Mouse (Mus musculus): ENCODE measurements around the gene Tpm3. TPM values are rescaled to one million over a fixed set of nuclear protein-coding genes. Genes with fewer than 3 reads are reported as not detected.
A peak's percentile ranks its signal among the peaks of the same experiment; 100 is the strongest.

Tpm3 gene
- 617 and 733 TPM in 2 replicates for polyA plus RNA-seq (2015; fragmentation: Nextera tagmentation; extraction: Ambion mirVana)

DNA sequence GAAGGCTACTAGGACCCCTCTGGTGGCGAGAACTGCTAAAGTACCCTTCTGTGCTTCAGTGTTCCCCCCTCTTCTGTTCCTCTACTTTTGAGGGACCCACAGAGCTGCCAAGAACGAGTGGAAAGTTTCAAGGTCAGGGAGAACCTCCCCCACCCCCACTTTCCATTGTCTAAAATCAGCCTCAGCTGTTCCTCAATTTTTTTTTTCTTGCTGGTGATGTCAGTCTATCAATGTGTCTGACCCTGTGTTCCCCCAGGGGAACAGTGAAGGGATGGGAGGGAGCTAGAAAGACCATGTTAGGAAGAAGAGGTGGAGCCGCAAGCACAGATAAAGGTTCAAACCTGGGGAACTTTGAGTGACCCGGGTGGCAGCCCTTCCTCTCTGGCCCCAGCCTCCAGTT lies at the start of gene Tpm3:
Tpm3 (plus strand) TSS at position 356 of the 400 bp plus-strand sequence.

GRCm38 (mm10) chr3:90051441-90052350 lies 20.8 kb upstream of the Tpm3 start, which contains the start of gene 4933434E20Rik:
TSS of gene 4933434E20Rik (plus strand) at chr3:90051636.

DNA sequence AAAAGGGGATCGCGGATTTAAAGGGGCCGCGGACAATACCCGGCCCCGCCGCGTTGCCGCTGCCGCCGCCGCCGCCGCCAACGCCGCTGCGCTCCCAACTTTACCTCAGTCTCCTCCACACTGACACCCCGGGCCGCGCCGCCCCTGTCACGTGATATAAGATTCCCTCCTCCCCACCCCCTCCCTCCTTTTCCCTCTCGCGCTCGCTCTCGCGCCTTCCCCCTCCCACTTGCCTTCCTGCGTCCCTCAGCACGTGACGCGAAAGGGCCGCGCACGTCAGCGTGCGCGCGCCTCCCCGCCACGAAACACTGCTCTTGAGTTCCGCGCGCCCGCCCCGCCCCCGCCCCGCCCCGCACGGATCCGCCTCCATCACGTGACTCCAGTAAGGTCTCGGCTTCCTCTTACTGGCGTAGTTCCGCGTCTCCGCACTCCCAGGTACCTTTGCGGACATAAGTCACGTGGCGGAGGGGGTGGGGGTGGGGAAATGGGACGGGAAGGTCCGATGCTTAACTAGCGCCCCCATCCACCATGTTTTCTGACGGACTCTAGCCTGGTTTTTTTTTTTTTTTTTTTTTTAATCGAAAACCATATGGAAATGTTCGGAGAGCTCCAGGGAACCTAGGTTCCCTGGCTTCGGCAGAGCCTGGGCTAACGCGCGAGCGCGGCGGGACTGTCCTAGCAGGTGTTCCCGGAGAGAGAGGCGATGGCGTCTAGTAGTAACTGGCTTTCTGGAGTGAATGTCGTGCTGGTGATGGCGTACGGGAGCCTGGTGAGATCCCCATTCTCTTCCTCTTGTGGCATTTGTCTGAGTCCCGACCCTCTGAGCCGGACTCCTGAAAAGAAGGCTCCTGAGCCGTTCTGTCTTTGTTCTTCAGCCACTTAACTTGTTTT lies 19.9 kb upstream of the Tpm3 start, which contains the start of gene Ubap2l:
Ubap2l (minus strand) TSS at position 278 of the 891 bp plus-strand sequence.

DNA sequence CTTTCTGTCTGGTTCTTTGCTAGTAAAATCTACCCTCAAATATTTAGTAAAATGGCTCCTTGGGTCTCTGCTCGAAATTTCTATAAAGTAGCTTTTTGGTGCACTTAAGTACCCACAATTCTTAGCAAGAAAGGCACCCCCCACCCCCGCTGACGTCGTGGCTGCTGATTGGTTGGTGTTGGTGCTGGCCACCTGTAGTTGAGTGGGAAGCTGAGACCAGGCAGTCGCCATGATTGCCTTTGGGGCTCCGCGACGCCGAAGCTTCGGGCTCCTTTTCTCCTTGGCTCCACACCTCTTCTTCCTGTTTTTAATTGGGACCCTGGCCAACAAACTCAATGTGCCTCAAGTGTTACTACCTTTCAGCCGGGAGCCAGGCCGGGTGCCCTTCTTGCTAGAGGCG lies 31.5 kb downstream of the Tpm3 start, which contains the start of gene Nup210l:
Nup210l (plus strand) TSS at position 195 of the 400 bp plus-strand sequence.

MicroRNA genes within 50 kb of the gene (microRNA counts, 519-probe panel; counts per million panel counts)
- microRNA mmu-miR-190b: 3,208 counts per million, percentile 73 among the panel's probes with 10 or more counts

Small RNA genes lying within 50 kb of the gene (microRNA-seq; reads per million reads assigned to microRNA genes)
- 20.6 to 26.3 reads per million in 2 experiments for gene Mir190b

Other genes with a start within 250 kb of the Tpm3 start
- gene She, start 241.3 kb upstream of the Tpm3 start, polyA plus RNA-seq (2015; fragmentation: Nextera tagmentation; extraction: Ambion mirVana): 2.6 and 3.3 TPM in 2 replicates
- gene Il6ra, start 159.5 kb upstream of the Tpm3 start, polyA plus RNA-seq (2015; fragmentation: Nextera tagmentation; extraction: Ambion mirVana): 2.2 and 4.3 TPM in 2 replicates
- 5.5 and 6.2 TPM in 2 replicates for gene Atp8b2, start 109.1 kb upstream of the Tpm3 start, polyA plus RNA-seq (2015; fragmentation: Nextera tagmentation; extraction: Ambion mirVana)
- gene Hax1, start 73.9 kb upstream of the Tpm3 start, polyA plus RNA-seq (2015; fragmentation: Nextera tagmentation; extraction: Ambion mirVana): 83.3 and 94.4 TPM in 2 replicates
- gene 4933434E20Rik, start 21.0 kb upstream of the Tpm3 start, polyA plus RNA-seq (2015; fragmentation: Nextera tagmentation; extraction: Ambion mirVana): 144 and 154 TPM in 2 replicates
- gene Ubap2l, start 20.0 kb upstream of the Tpm3 start, polyA plus RNA-seq (2015; fragmentation: Nextera tagmentation; extraction: Ambion mirVana): 98.2 and 106 TPM in 2 replicates
- 0.02 and 0.03 TPM in 2 replicates for gene Nup210l, start 31.5 kb downstream of the Tpm3 start, polyA plus RNA-seq (2015; fragmentation: Nextera tagmentation; extraction: Ambion mirVana)
- gene Rps27, start 141.0 kb downstream of the Tpm3 start, polyA plus RNA-seq (2015; fragmentation: Nextera tagmentation; extraction: Ambion mirVana): 894 and 1,257 TPM in 2 replicates
- 22.1 and 24.7 TPM in 2 replicates for gene Rab13, start 141.0 kb downstream of the Tpm3 start, polyA plus RNA-seq (2015; fragmentation: Nextera tagmentation; extraction: Ambion mirVana)
- gene Jtb, start 158.9 kb downstream of the Tpm3 start, polyA plus RNA-seq (2015; fragmentation: Nextera tagmentation; extraction: Ambion mirVana): 146 and 151 TPM in 2 replicates
- 1.3 and 1.5 TPM in 2 replicates for gene Creb3l4, start 170.9 kb downstream of the Tpm3 start, polyA plus RNA-seq (2015; fragmentation: Nextera tagmentation; extraction: Ambion mirVana)
- 72.4 and 77.7 TPM in 2 replicates for gene Slc39a1, start 175.5 kb downstream of the Tpm3 start, polyA plus RNA-seq (2015; fragmentation: Nextera tagmentation; extraction: Ambion mirVana)
- 10.5 and 10.7 TPM in 2 replicates for gene Crtc2, start 181.5 kb downstream of the Tpm3 start, polyA plus RNA-seq (2015; fragmentation: Nextera tagmentation; extraction: Ambion mirVana)
- 5.1 and 5.5 TPM in 2 replicates for gene Dennd4b, start 192.5 kb downstream of the Tpm3 start, polyA plus RNA-seq (2015; fragmentation: Nextera tagmentation; extraction: Ambion mirVana)
- 5.7 and 6.3 TPM in 2 replicates for gene Gatad2b, start 220.5 kb downstream of the Tpm3 start, polyA plus RNA-seq (2015; fragmentation: Nextera tagmentation; extraction: Ambion mirVana)

Data from skeletal muscle tissue, postnatal 0 days (tissue).